Mouse (Mus musculus) heart, adult 2 months (tissue): ENCODE results near the gene Tssk2.

Source experiments
- CTCF ChIP-seq: fragments of 200-600 bp; IDR thresholded peaks from 2 replicates; pipeline ENCODE4 v1.8.1; 2022; ENCODE audit warnings: antibody characterized with exemption, mild to moderate bottlenecking, moderate library complexity
- EP300 ChIP-seq: fragments of 200-500 bp; IDR thresholded peaks from 2 replicates; pipeline ENCODE4 v1.6.1; 2011; ENCODE audit warnings: low read depth, low read length, control low read depth; ENCODE audit not compliant: insufficient read depth
- POLR2A ChIP-seq: fragments of 200-500 bp; IDR thresholded peaks from 2 replicates; pipeline ENCODE4 v1.6.1; 2011; ENCODE audit warnings: mild to moderate bottlenecking, low read depth, low read length, control low read depth; ENCODE audit not compliant: insufficient read depth

DNA sequence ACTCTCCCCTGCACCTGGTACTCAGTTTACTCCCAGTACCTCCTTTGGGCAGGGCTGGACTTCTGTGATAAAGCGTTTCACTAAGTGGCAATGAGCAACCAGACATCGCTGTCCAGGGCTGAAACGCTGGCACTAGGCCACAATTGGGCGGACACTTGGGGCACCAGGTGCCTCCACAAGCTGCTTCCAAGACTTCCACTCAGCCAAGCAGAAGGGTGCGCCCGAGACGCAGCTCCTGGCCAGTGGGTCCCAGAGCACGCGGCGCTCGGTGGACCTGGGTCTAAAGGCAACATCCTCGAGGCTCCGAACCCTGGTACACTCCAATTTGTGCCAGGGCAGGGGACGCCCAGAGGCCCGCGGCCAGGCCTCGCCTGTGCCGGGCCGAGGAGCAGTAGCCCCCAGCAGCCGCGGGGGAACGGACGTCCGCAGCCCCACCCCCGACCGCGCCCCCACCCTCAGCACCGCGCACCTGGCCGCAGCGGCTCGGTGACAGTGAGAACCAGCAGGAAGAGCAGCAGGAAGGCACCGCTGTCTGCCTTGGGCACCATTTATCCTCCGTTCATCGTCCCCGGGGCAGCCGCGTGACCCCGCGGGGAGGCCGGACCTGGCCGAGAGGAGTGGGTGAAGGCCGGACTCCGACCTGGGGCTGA is 7.4 kb upstream of the Tssk2 start:
- TF ChIP-seq CTCF (no peak), POLR2A (no peak), EP300 (no peak)
